Mouse (Mus musculus) testis, adult 2 months (tissue): ENCODE data around the gene Pax5. TPM values are rescaled to one million over a fixed set of nuclear protein-coding genes. Genes with fewer than 3 reads are reported as not detected.

Source experiments
- H3K27ac ChIP-seq: fragments of 200-500 bp; 2 replicates; pipeline ENCODE4 v1.5.1; 2012; ENCODE audit warnings: low read depth, low read length; ENCODE audit not compliant: control insufficient read depth, insufficient read depth
- H3K27me3 ChIP-seq: fragments of 200-500 bp; 2 replicates; pipeline ENCODE4 v1.6.1; 2012; ENCODE audit warnings: mild to moderate bottlenecking, low read length, moderate library complexity; ENCODE audit not compliant: control insufficient read depth, insufficient read depth
- H3K36me3 ChIP-seq: fragments of 200-500 bp; 2 replicates; pipeline ENCODE4 v1.6.1; 2012; ENCODE audit warnings: mild to moderate bottlenecking, low read length; ENCODE audit not compliant: control insufficient read depth, insufficient read depth
- H3K4me1 ChIP-seq: fragments of 200-500 bp; 2 replicates; pipeline ENCODE4 v1.6.1; 2012; ENCODE audit warnings: low read length; ENCODE audit not compliant: control insufficient read depth, insufficient read depth
- H3K4me3 ChIP-seq: fragments of 200-500 bp; 2 replicates; pipeline ENCODE4 v1.5.1; 2012; ENCODE audit warnings: low read depth, mild to moderate bottlenecking, low read length, moderate library complexity, mixed read lengths; ENCODE audit not compliant: control insufficient read depth
- CTCF ChIP-seq: fragments of 200-500 bp; IDR thresholded peaks from 2 replicates; pipeline ENCODE4 v1.5.1; 2012; ENCODE audit warnings: low read depth, mild to moderate bottlenecking, inconsistent platforms, low read length, moderate library complexity; ENCODE audit not compliant: control insufficient read depth, insufficient read depth, insufficient replicate concordance
- POLR2A ChIP-seq: fragments of 200-500 bp; IDR thresholded peaks from 2 replicates; pipeline ENCODE4 v1.6.1; 2012; ENCODE audit warnings: low read depth, mild to moderate bottlenecking, inconsistent platforms, low read length, moderate library complexity; ENCODE audit not compliant: control insufficient read depth
- polyA plus RNA-seq: library from polyadenylated mRNA; depleted of rRNA; stranded (reverse); fragments of >200 nt; gene quantifications from 2 replicates; pipeline ENCODE4 v1.2.3, GENCODE M21; 2012

The Pax5 gene
- polyA plus RNA-seq, 1 experiment, result 50.1 TPM

DNA sequence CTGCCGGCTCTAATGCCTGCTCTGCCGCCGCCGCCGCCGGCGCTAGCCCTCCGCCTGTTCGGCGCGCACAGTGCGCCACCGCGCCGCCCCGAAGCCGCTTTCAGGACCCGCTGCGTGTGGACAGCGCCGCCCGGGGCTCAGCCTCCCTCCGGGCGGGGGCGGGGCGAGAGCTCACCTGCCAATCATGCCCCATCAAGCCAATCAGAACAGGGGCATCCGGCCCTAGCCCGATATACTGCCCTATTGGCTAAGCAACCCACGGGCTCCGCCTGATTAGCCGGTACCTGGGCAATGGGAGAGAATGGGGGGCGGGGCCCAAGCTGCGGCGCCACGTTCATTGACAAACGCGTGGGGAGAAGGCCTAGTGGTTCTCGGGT, 5.9 kb downstream of the Pax5 start:
- H3K36me3 ChIP-seq, result no peaks in the 10 kb centered on the region
- H3K4me3 ChIP-seq, result peak overlapping the region; percentile 78
- H3K27me3 ChIP-seq, result peaks cover 17% of the 10 kb centered on the region
- peaks cover 21% of the 10 kb centered on the region for H3K4me1 ChIP-seq
- TF ChIP-seq POLR2A, result no peak
- no peak for TF ChIP-seq CTCF
- H3K27ac ChIP-seq, result no peak overlapping the region

DNA sequence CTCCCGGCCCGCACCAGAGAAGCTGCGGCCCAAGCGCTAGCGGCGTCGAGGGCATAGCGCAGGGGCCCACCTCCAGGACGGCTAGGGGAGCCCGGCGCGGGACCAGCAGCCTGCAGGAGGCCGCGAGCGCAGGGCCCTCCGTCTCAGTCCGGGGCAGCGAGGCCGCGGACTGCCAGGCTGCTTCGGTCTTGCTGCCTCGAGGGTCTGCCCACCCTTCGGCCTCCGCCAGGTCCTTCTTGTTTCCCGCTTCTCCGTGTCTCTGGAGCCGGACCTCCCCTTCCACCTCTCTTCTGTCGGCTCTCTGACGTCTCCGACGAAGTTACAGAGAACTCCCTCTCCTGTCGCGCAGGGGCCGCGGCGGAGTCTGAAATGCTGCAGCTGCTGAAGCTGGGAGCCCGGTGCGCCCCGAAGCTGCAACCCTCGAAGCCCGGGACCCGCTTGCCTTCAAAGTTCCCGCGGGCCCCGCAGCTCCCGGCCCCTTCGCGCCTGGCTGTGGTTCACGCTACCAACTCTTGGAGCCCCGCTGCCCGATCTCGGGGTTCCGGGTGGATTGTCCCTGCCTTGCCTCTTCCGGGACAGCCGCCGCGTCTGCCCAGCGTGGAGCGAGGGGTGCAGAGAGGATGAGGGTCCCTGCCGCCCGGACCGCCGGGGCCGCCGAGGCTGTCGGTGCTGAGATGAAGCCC, 6.5 kb downstream of the Pax5 start:
- Histone ChIP-seq H3K4me3 (peak overlapping the region; percentile 78), H3K27me3 (peaks cover 17% of the 10 kb centered on the region), H3K27ac (no peak overlapping the region), H3K36me3 (no peaks in the 10 kb centered on the region), H3K4me1 (peaks cover 21% of the 10 kb centered on the region)
- TF ChIP-seq POLR2A (no peak), CTCF (no peak)

DNA sequence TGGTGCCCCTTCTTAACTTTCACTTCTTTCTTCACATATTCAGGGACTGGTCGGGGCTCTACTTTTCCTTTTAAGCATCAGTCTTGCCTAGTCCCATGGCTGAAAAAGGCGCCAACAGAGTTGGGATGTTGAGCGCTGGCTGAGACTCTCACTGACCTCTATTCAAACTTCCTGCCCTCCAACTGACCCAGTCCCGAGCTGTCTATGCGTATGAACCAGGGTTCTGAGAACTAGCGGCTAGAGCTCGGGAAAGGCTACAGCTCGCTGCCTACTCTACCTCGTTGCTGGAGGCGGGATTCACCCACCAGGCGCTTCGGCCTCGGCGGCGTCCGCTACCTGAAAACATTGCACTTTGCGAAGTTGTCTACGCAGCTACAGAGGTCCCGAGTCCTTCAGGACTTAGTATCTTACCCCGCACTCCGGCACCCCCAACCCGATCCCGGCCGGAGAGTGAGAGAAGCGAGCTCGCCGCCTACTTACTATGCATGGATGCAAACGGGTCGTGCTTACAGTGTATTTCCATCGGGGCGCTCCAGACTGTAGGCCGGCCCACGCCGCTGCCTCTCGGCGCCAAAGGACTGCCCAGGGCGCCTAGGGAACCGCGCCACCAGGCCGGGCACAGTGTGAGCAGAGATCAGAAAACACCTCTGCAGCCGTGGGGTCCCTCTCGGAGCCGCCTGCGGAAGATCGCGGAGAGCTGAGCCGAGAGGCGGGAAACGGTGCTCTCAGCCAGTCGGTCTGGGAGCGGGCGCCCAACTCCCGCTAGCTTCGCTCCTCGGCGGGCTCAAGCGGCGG, 7.2 kb downstream of the Pax5 start:
- no peaks in the 10 kb centered on the region for H3K36me3 ChIP-seq
- TF ChIP-seq POLR2A (no peak), CTCF (no peak)
- peaks cover 21% of the 10 kb centered on the region for H3K4me1 ChIP-seq
- peak overlapping the region; percentile 78 for H3K4me3 ChIP-seq
- no peak overlapping the region for H3K27ac ChIP-seq
- peaks cover 17% of the 10 kb centered on the region for H3K27me3 ChIP-seq

DNA sequence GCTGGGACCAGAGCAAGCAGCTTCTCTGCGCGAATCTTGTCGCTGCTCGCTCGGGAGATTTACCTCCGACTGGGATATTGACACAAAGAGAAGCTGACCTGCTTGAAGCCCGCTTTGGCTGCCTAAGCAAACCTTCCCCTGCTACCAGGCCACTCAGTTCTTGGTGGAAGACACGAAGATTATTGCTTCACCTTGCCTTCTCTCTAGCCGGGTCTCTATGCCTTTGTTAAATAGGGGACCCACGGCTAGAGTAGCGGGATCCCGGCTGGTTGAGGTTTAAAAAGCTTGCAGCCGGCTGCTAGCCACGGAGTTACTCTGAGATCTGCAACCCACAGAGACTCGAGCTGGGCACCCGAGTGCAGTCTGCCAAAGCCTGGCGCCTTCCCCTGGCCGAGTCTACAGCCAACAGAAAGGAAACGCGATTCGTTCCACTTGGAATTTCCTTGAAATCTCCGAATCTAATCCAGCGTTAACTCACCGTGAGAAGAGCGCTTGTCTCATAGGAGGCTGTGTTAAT, 8.2 kb downstream of the Pax5 start:
- no peak for TF ChIP-seq CTCF
- no peak for TF ChIP-seq POLR2A
- peak overlapping the region; percentile 28 for H3K4me3 ChIP-seq

DNA sequence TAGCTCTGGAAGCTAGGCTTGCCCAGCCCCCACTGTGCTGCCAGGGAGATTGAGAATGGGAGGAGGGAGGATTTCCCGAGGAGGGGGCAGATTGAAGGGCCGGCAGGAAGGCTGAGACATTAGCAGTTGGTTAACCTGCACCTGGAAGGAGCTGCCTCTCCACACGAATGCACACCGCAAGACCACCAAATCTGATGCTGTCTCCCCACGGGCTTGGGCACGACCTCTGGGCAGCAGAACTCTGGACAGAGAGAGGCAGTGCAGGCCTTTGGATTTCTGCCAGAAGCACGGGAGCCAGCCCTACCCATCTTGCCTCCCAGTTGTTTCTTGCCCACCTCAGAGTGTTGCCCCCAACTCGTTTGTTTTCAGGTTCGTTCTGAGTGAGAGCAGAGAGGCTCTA, 8.8 kb downstream of the Pax5 start:
- H3K27me3 ChIP-seq, result peaks cover 17% of the 10 kb centered on the region
- TF ChIP-seq CTCF (no peak), POLR2A (no peak)
- H3K4me3 ChIP-seq, result no peak overlapping the region
- H3K36me3 ChIP-seq, result no peaks in the 10 kb centered on the region
- H3K27ac ChIP-seq, result no peak overlapping the region
- H3K4me1 ChIP-seq, result peaks cover 21% of the 10 kb centered on the region

More for the DNA sequence above, 8.2 kb downstream of the Pax5 start:
- Histone ChIP-seq H3K4me1 (peaks cover 21% of the 10 kb centered on the region), H3K27ac (no peak overlapping the region), H3K27me3 (peaks cover 17% of the 10 kb centered on the region), H3K36me3 (no peaks in the 10 kb centered on the region)

DNA sequence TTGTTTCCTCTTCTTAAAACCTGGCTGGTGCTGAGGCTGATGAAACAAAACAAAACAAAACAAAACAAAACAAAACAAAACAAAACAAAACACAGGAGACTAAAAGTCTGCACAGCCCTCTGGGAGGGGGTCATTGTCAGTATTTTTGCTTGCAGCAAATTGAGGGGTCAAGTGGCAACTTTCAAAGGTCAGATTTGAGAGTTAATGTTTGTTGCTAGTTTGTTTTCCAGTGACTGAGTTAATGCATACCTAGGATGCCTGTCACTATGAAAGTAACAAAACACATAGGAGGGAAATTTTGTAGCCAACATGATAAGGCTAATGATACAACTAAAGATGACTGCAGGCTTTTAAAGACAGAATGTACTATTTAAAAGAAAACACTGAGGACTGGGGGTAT, 13.6 kb downstream of the Pax5 start:
- Histone ChIP-seq H3K27me3 (no peaks in the 10 kb centered on the region), H3K4me1 (no peaks in the 10 kb centered on the region; the same call in 1 of the 2 replicates), H3K36me3 (no peaks in the 10 kb centered on the region), H3K4me3 (no peak overlapping the region), H3K27ac (no peak overlapping the region)
- TF ChIP-seq CTCF, result no peak
- TF ChIP-seq POLR2A, result no peak

DNA sequence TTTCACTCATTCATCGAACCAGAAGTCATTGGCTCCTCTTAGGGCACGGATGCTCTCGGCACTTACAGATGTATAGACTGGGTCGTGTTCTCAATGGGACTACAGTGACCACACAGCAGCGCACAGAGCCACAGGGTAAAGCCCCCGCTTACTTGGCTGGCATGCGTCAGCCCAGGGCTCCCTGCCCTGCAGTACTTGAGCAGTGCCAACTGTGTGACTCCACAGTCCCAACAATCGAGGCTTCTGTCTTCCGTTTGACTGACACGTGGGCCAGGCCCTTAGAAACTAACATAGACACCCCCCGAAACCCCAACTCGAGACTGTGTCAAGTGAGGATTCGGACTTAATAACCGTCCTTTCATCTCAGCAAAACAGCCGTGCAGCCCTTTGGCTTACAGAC, 15.9 kb downstream of the Pax5 start:
- no peaks in the 10 kb centered on the region for H3K36me3 ChIP-seq
- H3K27me3 ChIP-seq, result no peaks in the 10 kb centered on the region
- H3K4me1 ChIP-seq, result no peaks in the 10 kb centered on the region
- H3K27ac ChIP-seq, result no peak overlapping the region
- TF ChIP-seq CTCF (no peak), POLR2A (no peak)
- no peak overlapping the region for H3K4me3 ChIP-seq
